Mouse (Mus musculus) heart, postnatal 0 days (tissue): ENCODE results near the gene Bcl2l15.

Experiments
- CTCF ChIP-seq: IDR thresholded peaks from 2 replicates; pipeline ENCODE4 v1.5.1; 2016; ENCODE audit warnings: antibody characterized with exemption, control low read depth, low read depth
- EP300 ChIP-seq: IDR thresholded peaks from 2 replicates; pipeline ENCODE4 v1.6.1; 2016; ENCODE audit warnings: antibody characterized with exemption, low read depth

- TF ChIP-seq CTCF: no peak
- TF ChIP-seq EP300: no peak
Measured at GRCm38 (mm10) chr3:103857036-103857805, 24.8 kb downstream of the Bcl2l15 start.
